7 mouse cellular contexts compared by ENCODE assay signal in genomic region chrX:75130467-75131160, GRCm38 (mm10). TPM values are rescaled to one million over a fixed set of nuclear protein-coding genes. Genes with fewer than 3 reads are reported as not detected.
DNase-seq lines count a peak whose midpoint lies in the region; ATAC-seq lines count a peak whose summit lies in the region.

Gene Mpp1, minus strand, starts transcription at chrX:75131016.

- peak within 1 kb of the TSS; percentile 46 for H3K4me2 ChIP-seq in intestine, embryonic 16.5 days (ENCODE audit: low read depth, low read length)
- H3K4me2 ChIP-seq in midbrain, embryonic 11.5 days, result peak within 1 kb of the TSS; percentile 42

- H3K9ac ChIP-seq in intestine, embryonic 16.5 days (ENCODE audit: low read depth, low read length), result peak within 1 kb of the TSS; percentile 77
- H3K9ac ChIP-seq in midbrain, embryonic 11.5 days (ENCODE audit: low read length), result peak within 1 kb of the TSS; percentile 59

- H3K9me3 ChIP-seq in intestine, embryonic 16.5 days (ENCODE audit: control insufficient read depth, low read length), result no peaks in the 10 kb centered on the region
- H3K9me3 ChIP-seq in midbrain, embryonic 11.5 days (ENCODE audit: control insufficient read depth, low read length), result no peaks in the 10 kb centered on the region

- H3K27me3 ChIP-seq in intestine, embryonic 16.5 days (replicated peaks; ENCODE audit: control insufficient read depth, insufficient read depth, low read length), result no peaks in the 10 kb centered on the region
- no peaks in the 10 kb centered on the region for H3K27me3 ChIP-seq in midbrain, embryonic 11.5 days (ENCODE audit: control insufficient read depth, insufficient read depth, low read length)

- ATAC-seq in intestine, embryonic 16.5 days, result peak; percentile 98
- peak; percentile 100 for ATAC-seq in midbrain, embryonic 11.5 days (ENCODE audit: low FRiP score)

- peaks cover 2% of the 10 kb centered on the region; the same call in 1 of the 2 replicates for H3K4me1 ChIP-seq in intestine, embryonic 16.5 days (ENCODE audit: control insufficient read depth, insufficient read depth, low read length)
- H3K4me1 ChIP-seq in midbrain, embryonic 11.5 days (ENCODE audit: control insufficient read depth, insufficient read depth, low read length), result no peaks in the 10 kb centered on the region

- intact Hi-C loops in left cerebral cortex, postnatal 36 days (cut with DNase I), result no loop called here

- H3K4me3 ChIP-seq in intestine, embryonic 16.5 days (ENCODE audit: low read length), result peak within 1 kb of the TSS; percentile 61
- peak within 1 kb of the TSS; percentile 42 for H3K4me3 ChIP-seq in midbrain, embryonic 11.5 days (ENCODE audit: low read depth, low read length)

- H3K36me3 ChIP-seq in intestine, embryonic 16.5 days (ENCODE audit: control insufficient read depth, insufficient read depth, low read length), result no peaks in the 10 kb centered on the region
- H3K36me3 ChIP-seq in midbrain, embryonic 11.5 days (ENCODE audit: control insufficient read depth, insufficient read depth, low read length), result no peaks in the 10 kb centered on the region

- WGBS in intestine, embryonic 16.5 days, result 15% methylated on average over 33 of the region's 36 CpGs
- WGBS in midbrain, embryonic 11.5 days, result 20% methylated on average over 31 of the region's 36 CpGs

- peak; percentile 77 for DNase-seq in adrenal gland, adult 8-10 months
- DNase-seq in embryo, embryonic 9.5 days (ENCODE audit: extremely low spot score), result peak; percentile 81
- peak; percentile 46 to 77 for DNase-seq in gastrocnemius, postnatal 4 days (ENCODE audit: low spot score in 2 of 2)
- DNase-seq in left cerebral cortex, postnatal 36 days (ENCODE audit: low spot score in 2 of 2), result peak; percentile 50 to 63
- DNase-seq in midbrain, embryonic 11.5 days (ENCODE audit: low spot score, missing footprints), result peak; percentile 94
- DNase-seq in skeletal muscle tissue, adult 2 months (ENCODE audit: low read depth, low spot score), result peak; percentile 72

- peak within 1 kb of the TSS; percentile 82 for H3K27ac ChIP-seq in intestine, embryonic 16.5 days (ENCODE audit: low read length)
- no peak within 1 kb of the TSS for H3K27ac ChIP-seq in midbrain, embryonic 11.5 days (ENCODE audit: low read depth, low read length)

RNA-seq across cellular contexts. Expression of gene Mpp1, which starts in this region (rescaled TPM):
- 10 to 100 TPM; 42.2 to 74.2 (median 50.7) TPM for total RNA-seq in adrenal gland, adult 8-10 months (2022)
- total RNA-seq in gastrocnemius, postnatal 4 days (2021), result 10 to 100 TPM; 28.7 to 32.4 TPM
- 136 and 153 TPM in 2 replicates for polyA plus RNA-seq in intestine, embryonic 16.5 days (2015; fragmentation: Nextera tagmentation; extraction: Ambion mirVana)
- total RNA-seq in left cerebral cortex, postnatal 36 days (2021), result 10 to 100 TPM; 31.8 to 33.9 TPM
- polyA plus RNA-seq in midbrain, embryonic 11.5 days (2014; fragmentation: Nextera tagmentation; extraction: Ambion mirVana), result 24.6 and 28.6 TPM in 2 replicates
